Mouse (Mus musculus) skeletal muscle tissue, postnatal 0 days (tissue): ENCODE measurements around the gene Adgrl3. TPM values are rescaled to one million over a fixed set of nuclear protein-coding genes. Genes with fewer than 3 reads are reported as not detected.

Source experiments
- microRNA-seq, 2 experiments: library from miRNA; unstranded; fragments of <30 nt; microRNA quantifications; one replicate each; pipeline ENCODE4; 2016
- polyA plus RNA-seq: library from polyadenylated mRNA; unstranded; fragments of >200 nt; fragmentation: Nextera tagmentation; extraction: Ambion mirVana; gene quantifications from 2 replicates; pipeline ENCODE4 v1.2.1, GENCODE M21; 2015

Gene Adgrl3
- 5.8 and 9.5 TPM in 2 replicates for polyA plus RNA-seq

DNA sequence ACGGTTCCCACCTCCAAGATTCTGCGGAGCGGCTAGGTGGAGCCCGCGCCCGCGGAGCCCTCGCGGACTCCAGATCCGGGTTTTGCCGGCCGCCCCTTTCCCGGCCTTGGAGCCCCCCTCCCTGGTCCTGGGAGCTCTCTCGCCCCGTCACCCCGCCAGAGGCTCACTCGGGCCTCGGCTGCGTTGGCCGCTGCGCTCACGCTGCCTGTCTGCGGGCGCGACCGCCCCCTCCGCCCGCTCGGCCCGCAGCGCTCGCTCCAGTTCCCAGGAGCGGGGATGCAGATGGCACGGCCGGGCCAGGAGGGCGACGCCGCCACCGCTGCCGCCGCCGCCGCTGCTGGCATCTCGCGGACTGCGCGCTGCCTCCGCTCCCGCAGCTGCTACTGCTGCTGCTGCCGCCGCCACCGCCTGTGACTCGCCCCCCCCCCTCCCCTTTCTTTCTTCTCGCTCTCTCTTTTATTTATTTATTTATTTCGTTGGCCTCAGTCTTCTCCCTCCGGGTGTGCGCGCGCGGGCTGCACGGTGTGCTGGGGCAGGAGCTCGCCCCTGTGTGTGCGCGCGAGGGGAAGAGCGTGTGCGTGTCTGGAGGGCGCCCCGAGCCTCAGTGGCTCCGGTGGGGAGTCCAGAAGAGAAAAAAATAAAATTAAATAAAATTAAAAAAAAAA, at the start of gene Adgrl3:
Gene Adgrl3, plus strand, starts transcription at position 549 of the 665 bp plus-strand sequence.

Small RNAs within 50 kb of the gene (microRNA-seq; reads per million reads assigned to microRNA genes)
- 0 reads per million in 2 experiments for gene Gm22048
